Mouse (Mus musculus): ENCODE results near the gene Ssr1. TPM values are rescaled to one million over a fixed set of nuclear protein-coding genes. Genes with fewer than 3 reads are reported as not detected.

Ssr1 gene
- total and polyA plus RNA-seq, 2 experiments from 2014 or later = 16.6 to 50.7 TPM

GRCm38 (mm10) chr13:37974731-37975130 is 19.3 kb downstream of the Ssr1 start:
- ATAC-seq (ENCODE audit: insufficient read depth, low read depth) (no peak), DNase-seq (ENCODE audit: low spot score) (no peak)
- 83% methylated on average over 5 of the region's 5 CpGs for WGBS
- Histone ChIP-seq H3K4me2 (ENCODE audit: low read depth, low read length) (no peak overlapping the region), H3K9ac (replicated peaks; ENCODE audit: low read depth, low read length) (no peak overlapping the region), H3K27ac (ENCODE audit: low read depth) (no peak overlapping the region), H3K27me3 (ENCODE audit: control insufficient read depth, insufficient read depth, low read length) (no peaks in the 10 kb centered on the region), H3K9me3 (replicated peaks; ENCODE audit: control insufficient read depth, low read length) (no peaks in the 10 kb centered on the region), H3K4me1 (ENCODE audit: control insufficient read depth, insufficient read depth) (no peaks in the 10 kb centered on the region), H3K36me3 (replicated peaks; ENCODE audit: control insufficient read depth, insufficient read depth, low read length) (peaks cover 41% of the 10 kb centered on the region), H3K4me3 (ENCODE audit: low read depth, low read length) (no peak overlapping the region)
- TF ChIP-seq CTCF (IDR thresholded peaks at IDR 0.05; ENCODE audit: low read depth) = no peak
- TF ChIP-seq EP300 (IDR thresholded peaks at IDR 0.05; ENCODE audit: low read depth) = no peak

GRCm38 (mm10) chr13:37974036-37974435 is 20.0 kb downstream of the Ssr1 start:
- no peaks in the 10 kb centered on the region for H3K4me1 ChIP-seq (ENCODE audit: control insufficient read depth, insufficient read depth)
- H3K36me3 ChIP-seq (replicated peaks; ENCODE audit: control insufficient read depth, insufficient read depth, low read length) = peaks cover 34% of the 10 kb centered on the region
- 83% methylated on average over 6 of the region's 6 CpGs for WGBS
- H3K4me3 ChIP-seq (ENCODE audit: low read depth, low read length) = no peak overlapping the region
- no peaks in the 10 kb centered on the region for H3K9me3 ChIP-seq (replicated peaks; ENCODE audit: control insufficient read depth, low read length)
- ATAC-seq (ENCODE audit: insufficient read depth, low read depth) (no peak), DNase-seq (ENCODE audit: low spot score) (no peak)
- no peaks in the 10 kb centered on the region for H3K27me3 ChIP-seq (ENCODE audit: control insufficient read depth, insufficient read depth, low read length)
- TF ChIP-seq CTCF (IDR thresholded peaks at IDR 0.05; ENCODE audit: low read depth) (no peak), EP300 (IDR thresholded peaks at IDR 0.05; ENCODE audit: low read depth) (no peak)
- H3K27ac ChIP-seq (ENCODE audit: low read depth) = no peak overlapping the region
- no peak overlapping the region for H3K9ac ChIP-seq (replicated peaks; ENCODE audit: low read depth, low read length)
- no peak overlapping the region for H3K4me2 ChIP-seq (ENCODE audit: low read depth, low read length)

- no peaks in the 10 kb centered on the region for H3K9me3 ChIP-seq (replicated peaks; ENCODE audit: control insufficient read depth, low read length)
- peak; percentile 50; the same call in 1 of the 2 replicates for ATAC-seq (ENCODE audit: insufficient read depth, low read depth)
- H3K4me3 ChIP-seq (ENCODE audit: low read depth, low read length) = no peak overlapping the region
- peaks cover 6% of the 10 kb centered on the region; the same call in 1 of the 2 replicates for H3K36me3 ChIP-seq (replicated peaks; ENCODE audit: control insufficient read depth, insufficient read depth, low read length)
- no peak for DNase-seq (ENCODE audit: low spot score)
- no peak overlapping the region for H3K9ac ChIP-seq (replicated peaks; ENCODE audit: low read depth, low read length)
- H3K4me2 ChIP-seq (ENCODE audit: low read depth, low read length) = no peak overlapping the region
- TF ChIP-seq CTCF (IDR thresholded peaks at IDR 0.05; ENCODE audit: low read depth) (peak; percentile 39), EP300 (IDR thresholded peaks at IDR 0.05; ENCODE audit: low read depth) (no peak)
- 71% methylated on average over 11 of the region's 11 CpGs for WGBS
- H3K4me1 ChIP-seq (ENCODE audit: control insufficient read depth, insufficient read depth) = no peaks in the 10 kb centered on the region
- no peaks in the 10 kb centered on the region for H3K27me3 ChIP-seq (ENCODE audit: control insufficient read depth, insufficient read depth, low read length)
- no peak overlapping the region for H3K27ac ChIP-seq (ENCODE audit: low read depth)
These were observed 23.0 kb downstream of the Ssr1 start for GRCm38 (mm10) chr13:37970887-37971530.

- no peaks in the 10 kb centered on the region for H3K4me1 ChIP-seq (ENCODE audit: control insufficient read depth, insufficient read depth)
- TF ChIP-seq CTCF (IDR thresholded peaks at IDR 0.05; ENCODE audit: low read depth) (no peak), EP300 (IDR thresholded peaks at IDR 0.05; ENCODE audit: low read depth) (no peak)
- H3K27me3 ChIP-seq (ENCODE audit: control insufficient read depth, insufficient read depth, low read length) = no peaks in the 10 kb centered on the region
- H3K4me2 ChIP-seq (ENCODE audit: low read depth, low read length) = no peak overlapping the region
- no peak overlapping the region for H3K4me3 ChIP-seq (ENCODE audit: low read depth, low read length)
- no peak overlapping the region for H3K27ac ChIP-seq (ENCODE audit: low read depth)
- ATAC-seq (ENCODE audit: insufficient read depth, low read depth) = no peak
- no peaks in the 10 kb centered on the region for H3K9me3 ChIP-seq (replicated peaks; ENCODE audit: control insufficient read depth, low read length)
- H3K36me3 ChIP-seq (replicated peaks; ENCODE audit: control insufficient read depth, insufficient read depth, low read length) = no peaks in the 10 kb centered on the region
- no peak overlapping the region for H3K9ac ChIP-seq (replicated peaks; ENCODE audit: low read depth, low read length)
- DNase-seq (ENCODE audit: low spot score) = no peak
- 44% methylated on average over 8 of the region's 8 CpGs for WGBS
These were observed 24.0 kb downstream of the Ssr1 start for GRCm38 (mm10) chr13:37969988-37970387.

GRCm38 (mm10) chr13:37969337-37969736 is 24.7 kb downstream of the Ssr1 start:
- WGBS = 6% methylated on average over 14 of the region's 14 CpGs
- Histone ChIP-seq H3K9me3 (replicated peaks; ENCODE audit: control insufficient read depth, low read length) (no peaks in the 10 kb centered on the region), H3K27ac (ENCODE audit: low read depth) (no peak overlapping the region), H3K27me3 (ENCODE audit: control insufficient read depth, insufficient read depth, low read length) (no peaks in the 10 kb centered on the region), H3K36me3 (replicated peaks; ENCODE audit: control insufficient read depth, insufficient read depth, low read length) (no peaks in the 10 kb centered on the region), H3K4me3 (ENCODE audit: low read depth, low read length) (no peak overlapping the region), H3K4me2 (ENCODE audit: low read depth, low read length) (no peak overlapping the region), H3K9ac (replicated peaks; ENCODE audit: low read depth, low read length) (no peak overlapping the region), H3K4me1 (ENCODE audit: control insufficient read depth, insufficient read depth) (no peaks in the 10 kb centered on the region)
- DNase-seq (ENCODE audit: low spot score) (peak; percentile 49), ATAC-seq (ENCODE audit: insufficient read depth, low read depth) (peak; percentile 56)
- no peak for TF ChIP-seq EP300 (IDR thresholded peaks at IDR 0.05; ENCODE audit: low read depth)
- peak; percentile 95 for TF ChIP-seq CTCF (IDR thresholded peaks at IDR 0.05; ENCODE audit: low read depth)

- Histone ChIP-seq H3K9ac (replicated peaks; ENCODE audit: low read depth, low read length) (no peak overlapping the region), H3K36me3 (replicated peaks; ENCODE audit: control insufficient read depth, insufficient read depth, low read length) (no peaks in the 10 kb centered on the region), H3K4me2 (ENCODE audit: low read depth, low read length) (no peak overlapping the region), H3K4me1 (ENCODE audit: control insufficient read depth, insufficient read depth) (peaks cover 7% of the 10 kb centered on the region; the same call in 1 of the 2 replicates), H3K4me3 (ENCODE audit: low read depth, low read length) (no peak overlapping the region), H3K27ac (ENCODE audit: low read depth) (no peak overlapping the region), H3K9me3 (replicated peaks; ENCODE audit: control insufficient read depth, low read length) (no peaks in the 10 kb centered on the region), H3K27me3 (ENCODE audit: control insufficient read depth, insufficient read depth, low read length) (no peaks in the 10 kb centered on the region)
- no peak for TF ChIP-seq CTCF (IDR thresholded peaks at IDR 0.05; ENCODE audit: low read depth)
- TF ChIP-seq EP300 (IDR thresholded peaks at IDR 0.05; ENCODE audit: low read depth) = no peak
- DNase-seq (ENCODE audit: low spot score) (no peak), ATAC-seq (ENCODE audit: insufficient read depth, low read depth) (no peak)
- 64% methylated on average over 10 of the region's 10 CpGs for WGBS
These were observed 26.5 kb downstream of the Ssr1 start for GRCm38 (mm10) chr13:37967565-37967964.

Data from heart, postnatal 0 days (tissue).